Mouse (Mus musculus): ENCODE results near the gene Gm11938. TPM values are rescaled to one million over a fixed set of nuclear protein-coding genes. Genes with fewer than 3 reads are reported as not detected.
"Not testable (repeated sequence)": the region's sequence is repeated elsewhere in the genome, so short reads cannot be mapped to it uniquely, and the experiment has no call there.

The Gm11938 gene
- polyA plus RNA-seq, 1 experiment, result 1.3 TPM

DNA sequence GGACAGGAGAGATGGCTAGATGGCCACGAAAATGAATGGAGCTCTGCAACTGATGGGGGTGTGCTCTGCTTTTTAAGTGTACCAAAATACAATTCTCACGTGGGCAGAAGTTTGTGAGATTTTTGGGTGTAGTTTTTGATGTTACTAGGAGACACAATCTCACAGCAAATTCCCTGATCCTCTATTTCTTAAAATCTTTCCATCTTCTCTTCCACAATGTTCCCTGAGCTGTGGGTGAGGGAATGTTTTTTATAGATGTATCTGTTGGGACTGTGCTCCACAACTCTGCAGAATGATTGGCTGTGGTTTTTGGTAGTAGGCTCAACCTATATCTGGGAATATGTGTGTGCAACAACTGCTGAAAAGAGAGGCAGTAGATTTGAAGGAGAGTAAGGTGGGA is 30.2 kb upstream of the Gm11938 start:
- H3K36me3 ChIP-seq (ENCODE audit: control insufficient read depth, insufficient read depth, low read length), result no peaks in the 10 kb centered on the region
- H3K4me3 ChIP-seq (ENCODE audit: low read depth, low read length), result no peak overlapping the region
- 61% methylated on average over 2 of the region's 2 CpGs for WGBS
- H3K27me3 ChIP-seq (ENCODE audit: control insufficient read depth, insufficient read depth, low read length), result no peaks in the 10 kb centered on the region
- no peaks in the 10 kb centered on the region for H3K4me1 ChIP-seq (ENCODE audit: control insufficient read depth, insufficient read depth, insufficient read length, low read length)
- TF ChIP-seq CTCF (IDR thresholded peaks at IDR 0.05; ENCODE audit: extremely low read depth, insufficient read length, insufficient replicate concordance, low read depth, low read length), result no peak
- no peak overlapping the region for H3K27ac ChIP-seq (ENCODE audit: insufficient read depth, low read depth, low read length)

DNA sequence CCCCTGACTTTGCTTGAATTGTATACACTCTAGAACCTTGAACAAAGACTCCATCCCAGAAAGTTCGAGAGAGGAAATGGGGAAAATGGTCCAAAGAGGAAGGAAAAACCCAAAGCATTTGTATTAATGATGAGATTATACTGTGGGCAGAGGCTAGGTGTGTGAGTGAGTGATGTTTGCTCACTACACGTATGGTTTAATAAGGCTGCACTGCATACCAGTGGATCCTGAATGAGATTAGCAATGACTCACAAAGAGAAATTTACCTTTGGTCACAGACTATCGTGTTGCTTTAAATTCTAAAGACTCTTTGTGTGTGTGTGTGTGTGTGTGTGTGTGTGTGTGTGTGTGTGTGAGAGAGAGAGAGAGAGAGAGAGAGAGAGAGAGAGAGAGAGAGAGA is 27.8 kb upstream of the Gm11938 start:
- H3K27me3 ChIP-seq (ENCODE audit: control insufficient read depth, insufficient read depth, low read length), result no peaks in the 10 kb centered on the region
- no peaks in the 10 kb centered on the region for H3K36me3 ChIP-seq (ENCODE audit: control insufficient read depth, insufficient read depth, low read length)
- TF ChIP-seq POLR2A (IDR thresholded peaks at IDR 0.05; ENCODE audit: low read depth, low read length) (no peak), CTCF (IDR thresholded peaks at IDR 0.05; ENCODE audit: extremely low read depth, insufficient read length, insufficient replicate concordance, low read depth, low read length) (no peak)
- H3K4me3 ChIP-seq (ENCODE audit: low read depth, low read length), result no peak overlapping the region
- H3K27ac ChIP-seq (ENCODE audit: insufficient read depth, low read depth, low read length), result no peak overlapping the region
- no peaks in the 10 kb centered on the region for H3K4me1 ChIP-seq (ENCODE audit: control insufficient read depth, insufficient read depth, insufficient read length, low read length)
- whole genome bisulfite sequencing, result 39% methylated on average over 3 of the region's 3 CpGs

- H3K36me3 ChIP-seq (ENCODE audit: control insufficient read depth, insufficient read depth, low read length), result no peaks in the 10 kb centered on the region
- TF ChIP-seq POLR2A (IDR thresholded peaks at IDR 0.05; ENCODE audit: low read depth, low read length), result no peak
- no peak for TF ChIP-seq CTCF (IDR thresholded peaks at IDR 0.05; ENCODE audit: extremely low read depth, insufficient read length, insufficient replicate concordance, low read depth, low read length)
- no peak within 1 kb of the TSS for H3K4me3 ChIP-seq (ENCODE audit: low read depth, low read length)
- no peak within 1 kb of the TSS for H3K27ac ChIP-seq (ENCODE audit: insufficient read depth, low read depth, low read length)
- no peaks in the 10 kb centered on the region for H3K4me1 ChIP-seq (ENCODE audit: control insufficient read depth, insufficient read depth, insufficient read length, low read length)
- no peaks in the 10 kb centered on the region for H3K27me3 ChIP-seq (ENCODE audit: control insufficient read depth, insufficient read depth, low read length)
- WGBS, result 63% methylated on average over 4 of the region's 4 CpGs
Observed at GRCm38 (mm10) chr11:99628138-99628537, 25.0 kb upstream of the Gm11938 start, which contains the start of gene Krtap4-1. Gene Krtap4-1 (minus strand): TSS chr11:99628238.

- Histone ChIP-seq H3K36me3 (ENCODE audit: control insufficient read depth, insufficient read depth, low read length) (no peaks in the 10 kb centered on the region), H3K27me3 (ENCODE audit: control insufficient read depth, insufficient read depth, low read length) (no peaks in the 10 kb centered on the region), H3K4me3 (ENCODE audit: low read depth, low read length) (no peak within 1 kb of the TSS), H3K27ac (ENCODE audit: insufficient read depth, low read depth, low read length) (no peak within 1 kb of the TSS), H3K4me1 (ENCODE audit: control insufficient read depth, insufficient read depth, insufficient read length, low read length) (no peaks in the 10 kb centered on the region)
- 73% methylated on average over 2 of the region's 2 CpGs for WGBS
- TF ChIP-seq CTCF (IDR thresholded peaks at IDR 0.05; ENCODE audit: extremely low read depth, insufficient read length, insufficient replicate concordance, low read depth, low read length) (no peak), POLR2A (IDR thresholded peaks at IDR 0.05; ENCODE audit: low read depth, low read length) (no peak)
Observed at GRCm38 (mm10) chr11:99620335-99620734, 17.2 kb upstream of the Gm11938 start, which contains the start of gene Gm11562. Gene Gm11562 (minus strand): TSS chr11:99620435.

GRCm38 (mm10) chr11:99614796-99615363 is 11.8 kb upstream of the Gm11938 start, which contains the start of gene Krtap2-4:
Gene Krtap2-4 (minus strand): TSS chr11:99614846.
- Histone ChIP-seq H3K27ac (ENCODE audit: insufficient read depth, low read depth, low read length) (no peak within 1 kb of the TSS), H3K36me3 (ENCODE audit: control insufficient read depth, insufficient read depth, low read length) (no peaks in the 10 kb centered on the region), H3K27me3 (ENCODE audit: control insufficient read depth, insufficient read depth, low read length) (no peaks in the 10 kb centered on the region), H3K4me3 (ENCODE audit: low read depth, low read length) (no peak within 1 kb of the TSS), H3K4me1 (ENCODE audit: control insufficient read depth, insufficient read depth, insufficient read length, low read length) (peaks cover 3% of the 10 kb centered on the region; the same call in 1 of the 2 replicates)
- WGBS, result 41% methylated on average over 3 of the region's 3 CpGs
- TF ChIP-seq CTCF (IDR thresholded peaks at IDR 0.05; ENCODE audit: extremely low read depth, insufficient read length, insufficient replicate concordance, low read depth, low read length), result no peak
- TF ChIP-seq POLR2A (IDR thresholded peaks at IDR 0.05; ENCODE audit: low read depth, low read length), result no peak

GRCm38 (mm10) chr11:99610089-99610488 is 7.0 kb upstream of the Gm11938 start, which contains the start of gene Gm11937:
Gene Gm11937 (minus strand): TSS chr11:99610189.
- H3K4me1 ChIP-seq (ENCODE audit: control insufficient read depth, insufficient read depth, insufficient read length, low read length); H3K36me3 ChIP-seq (ENCODE audit: control insufficient read depth, insufficient read depth, low read length); H3K27ac ChIP-seq (ENCODE audit: insufficient read depth, low read depth, low read length); H3K4me3 ChIP-seq (ENCODE audit: low read depth, low read length); H3K27me3 ChIP-seq (ENCODE audit: control insufficient read depth, insufficient read depth, low read length): not testable (repeated sequence)
- WGBS, result 53% methylated on average over 2 of the region's 2 CpGs

GRCm38 (mm10) chr11:99609126-99609525 is 6.0 kb upstream of the Gm11938 start:
- Histone ChIP-seq H3K4me1 (ENCODE audit: control insufficient read depth, insufficient read depth, insufficient read length, low read length) (peaks cover 5% of the 10 kb centered on the region; the same call in 1 of the 2 replicates), H3K27me3 (ENCODE audit: control insufficient read depth, insufficient read depth, low read length) (no peaks in the 10 kb centered on the region), H3K36me3 (ENCODE audit: control insufficient read depth, insufficient read depth, low read length) (no peaks in the 10 kb centered on the region), H3K27ac (ENCODE audit: insufficient read depth, low read depth, low read length) (no peak overlapping the region), H3K4me3 (ENCODE audit: low read depth, low read length) (no peak overlapping the region)
- TF ChIP-seq CTCF (IDR thresholded peaks at IDR 0.05; ENCODE audit: extremely low read depth, insufficient read length, insufficient replicate concordance, low read depth, low read length), result no peak
- no peak for TF ChIP-seq POLR2A (IDR thresholded peaks at IDR 0.05; ENCODE audit: low read depth, low read length)
- WGBS, result 84% methylated on average over 1 of the region's 1 CpGs

DNA sequence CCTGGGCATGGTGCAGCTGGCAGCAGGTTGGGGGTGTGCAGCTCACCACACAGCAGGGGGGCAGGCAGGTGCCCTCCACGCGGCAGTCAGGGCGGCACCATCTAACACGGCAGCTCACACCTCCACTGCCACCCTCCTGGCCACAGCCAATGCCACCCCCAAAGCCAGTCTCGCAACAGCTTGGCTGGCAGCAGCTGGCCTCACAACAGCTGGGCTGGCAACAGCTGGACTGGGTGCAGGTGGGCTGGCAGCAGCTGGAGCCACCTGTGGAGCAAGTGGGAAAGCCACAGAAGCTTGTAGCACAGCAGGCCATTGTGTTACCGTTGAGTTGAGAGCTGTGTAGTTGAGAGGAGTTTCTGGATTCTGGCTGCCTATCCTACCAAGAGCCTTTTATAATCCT is 5.4 kb downstream of the Gm11938 start, which contains the start of gene Krtap9-3:
Krtap9-3 (minus strand) TSS at position 364 of the 400 bp plus-strand sequence.
- H3K4me3 ChIP-seq (ENCODE audit: low read depth, low read length); H3K27me3 ChIP-seq (ENCODE audit: control insufficient read depth, insufficient read depth, low read length); H3K4me1 ChIP-seq (ENCODE audit: control insufficient read depth, insufficient read depth, insufficient read length, low read length); H3K27ac ChIP-seq (ENCODE audit: insufficient read depth, low read depth, low read length); H3K36me3 ChIP-seq (ENCODE audit: control insufficient read depth, insufficient read depth, low read length): not testable (repeated sequence)
- WGBS, result 55% methylated on average over 6 of the region's 6 CpGs
